Mouse (Mus musculus): Measurements from ENCODE around the gene Pan2.
"Not testable (repeated sequence)": the region's sequence is repeated elsewhere in the genome, so short reads cannot be mapped to it uniquely, and the experiment has no call there.

Gene Pan2

GRCm38 (mm10) chr10:128303126-128304021, at the start of gene Pan2:
Pan2 (plus strand) TSS chr10:128303335.
- DNase-seq: peak; percentile 100

- DNase-seq: no peak
Measured at GRCm38 (mm10) chr10:128253677-128254255, 49.4 kb upstream of the Pan2 start, which contains the start of gene Apon. Apon (plus strand) TSS chr10:128254096.

GRCm38 (mm10) chr10:128255925-128256324, 47.2 kb upstream of the Pan2 start:
- DNase-seq: no peak

DNA sequence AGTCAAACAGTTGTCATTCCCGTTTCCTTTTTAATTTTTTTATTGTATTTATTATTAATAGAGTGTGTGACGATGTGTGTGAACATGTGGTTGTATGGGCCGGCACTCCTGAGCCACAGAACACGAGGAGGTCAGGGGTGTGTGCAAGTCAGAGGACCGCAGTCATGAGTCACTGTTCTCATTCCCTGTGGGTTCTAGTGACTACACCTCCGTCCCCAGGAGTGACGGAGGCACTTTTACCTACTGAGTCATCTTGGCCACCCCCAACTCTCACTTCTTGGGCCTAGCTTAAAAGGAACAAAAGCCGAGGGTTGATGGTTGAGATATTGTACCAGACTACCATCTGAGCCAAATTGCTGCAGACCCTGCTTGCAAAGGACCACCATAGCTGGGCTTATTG, 46.8 kb upstream of the Pan2 start:
- no peak for DNase-seq

DNA sequence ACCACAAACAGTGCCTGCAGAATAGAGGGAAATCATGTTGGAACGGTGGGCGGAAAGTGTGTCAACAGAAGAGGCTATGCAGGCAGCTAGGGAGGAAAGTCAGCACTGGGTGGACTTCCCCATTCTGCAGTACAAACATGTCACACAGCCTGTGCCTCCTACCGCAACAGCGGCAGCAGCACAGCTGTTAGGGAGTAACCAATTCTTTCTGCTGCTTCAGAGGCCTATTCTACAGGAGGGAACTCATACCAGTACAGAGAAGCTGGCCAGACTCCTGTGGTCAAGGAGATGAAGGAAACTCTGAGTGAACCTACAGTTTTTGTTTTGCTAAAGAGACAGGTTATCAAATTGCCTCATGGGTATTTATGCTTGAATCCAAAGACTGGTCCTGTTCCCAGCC, 44.2 kb upstream of the Pan2 start:
- DNase-seq: no peak

GRCm38 (mm10) chr10:128259946-128260345, 43.2 kb upstream of the Pan2 start:
- no peak for DNase-seq

- DNase-seq: not testable (repeated sequence)
Measured at GRCm38 (mm10) chr10:128260376-128260775, 42.8 kb upstream of the Pan2 start.

DNA sequence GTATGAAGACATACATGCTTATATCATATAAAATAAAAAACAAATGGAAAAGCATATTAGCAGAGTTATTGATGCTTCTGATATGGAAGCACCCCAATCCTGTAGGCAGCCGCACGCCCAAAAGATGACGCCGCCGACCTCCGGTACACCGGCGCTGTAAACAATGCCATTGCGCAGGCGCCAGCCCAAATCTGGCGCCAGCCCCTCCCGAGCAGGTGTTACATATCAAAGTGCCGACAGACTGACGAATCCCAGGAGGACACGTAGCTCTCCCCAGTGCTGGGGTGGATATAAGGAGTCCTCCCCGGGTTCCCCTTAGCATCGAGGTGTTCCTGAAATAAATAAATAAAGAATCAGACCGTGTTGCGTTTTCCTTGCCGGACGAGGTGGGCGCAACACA, 40.8 kb upstream of the Pan2 start:
- no peak for DNase-seq

DNA sequence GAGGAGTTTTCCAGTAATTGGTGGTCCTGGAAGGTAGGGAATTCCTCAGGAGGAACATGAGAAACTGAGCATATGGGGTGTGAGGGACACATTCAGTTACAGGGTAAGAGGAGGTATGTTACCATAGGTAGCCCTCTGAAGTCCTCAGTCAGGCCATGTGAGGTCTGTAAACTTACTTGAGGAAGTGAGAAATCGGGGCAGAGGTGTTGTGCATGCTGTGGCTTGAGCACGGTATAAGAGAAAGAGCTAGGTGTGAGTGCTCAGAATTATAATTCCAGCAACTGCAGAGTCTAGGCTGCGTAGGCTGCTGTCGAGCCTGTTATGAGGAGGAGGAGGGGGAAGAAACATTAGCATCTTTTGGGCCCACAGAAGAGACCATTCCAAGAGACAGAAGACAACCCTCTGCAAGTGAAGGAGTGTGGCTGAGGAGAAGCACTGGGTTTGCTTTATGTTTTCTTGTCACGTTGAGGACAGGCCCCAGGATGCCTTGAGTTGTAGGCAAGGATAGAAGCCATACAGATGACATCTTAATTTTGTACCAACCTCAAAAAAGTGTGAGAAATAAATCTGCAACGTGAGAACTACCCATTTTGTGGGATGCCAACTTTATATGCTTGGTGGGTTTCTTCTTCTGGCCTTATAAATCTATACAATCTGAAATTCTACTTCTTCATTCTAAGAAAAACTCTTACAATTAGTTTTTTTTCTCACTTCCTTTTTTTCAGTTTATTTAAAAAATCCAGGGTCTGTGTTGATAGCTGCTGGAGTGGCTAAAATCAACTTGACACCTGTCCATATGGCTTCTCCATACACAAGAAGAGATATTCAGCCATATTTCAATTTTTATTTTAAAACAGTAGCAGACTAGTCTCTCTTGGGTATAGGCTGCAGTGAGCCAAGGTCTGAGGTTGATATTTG, 39.5 kb upstream of the Pan2 start:
- DNase-seq: no peak

DNA sequence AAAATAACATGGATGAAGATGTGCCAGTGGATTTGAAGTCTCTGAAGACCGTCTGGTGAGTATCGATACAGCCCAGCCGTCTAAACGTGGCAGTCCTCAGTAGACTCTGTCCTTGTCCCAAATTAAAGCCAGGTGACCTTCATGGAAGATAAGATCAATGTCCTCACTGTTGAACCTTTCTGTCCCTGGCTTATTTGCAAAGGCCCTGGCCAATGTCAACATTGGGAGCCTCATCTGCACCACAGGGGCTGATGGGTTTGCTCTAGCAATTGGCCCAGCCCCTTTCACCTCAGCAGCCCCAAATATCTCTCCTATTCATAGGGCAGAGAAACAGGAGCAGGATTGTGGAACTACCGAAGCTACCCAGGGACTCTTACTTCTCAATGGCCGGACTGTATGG, 34.8 kb upstream of the Pan2 start, which contains the start of gene Apof:
Apof (plus strand) TSS at position 301 of the 400 bp plus-strand sequence.
- DNase-seq: no peak

DNA sequence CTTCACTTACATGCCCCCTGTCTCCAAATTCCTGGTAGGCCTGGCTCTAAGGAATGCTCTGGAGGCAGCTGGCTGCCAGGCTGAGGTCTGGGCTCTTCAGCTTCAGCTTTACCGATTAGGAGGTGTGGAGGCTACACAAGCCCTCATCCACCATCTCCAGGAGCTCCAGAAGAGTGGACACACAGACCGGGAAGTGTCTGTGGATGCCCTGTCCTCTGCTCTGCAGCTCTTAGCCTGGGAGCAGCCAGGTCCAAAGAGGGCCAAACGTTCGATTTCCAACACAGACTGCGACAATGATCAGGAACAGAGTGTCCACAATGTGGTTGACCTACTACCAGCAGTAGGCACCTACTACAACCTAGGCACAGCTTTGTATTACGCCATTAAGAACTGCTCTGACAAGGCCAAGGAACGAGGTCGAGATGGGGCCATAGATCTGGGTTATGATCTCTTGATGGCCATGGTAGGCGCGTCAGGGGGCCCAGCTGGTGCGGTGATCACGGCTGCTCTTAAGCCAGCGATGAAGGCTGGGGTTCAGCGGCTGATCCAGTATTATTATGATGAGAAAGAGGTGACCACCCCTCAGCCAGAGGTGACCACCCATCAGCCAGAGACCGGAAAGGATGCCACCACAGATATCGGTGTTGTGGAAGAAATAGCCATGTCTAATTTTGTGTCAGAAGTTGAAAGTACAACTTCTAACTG, 33.8 kb upstream of the Pan2 start:
- no peak for DNase-seq

- peak; percentile 98 for DNase-seq
Measured at GRCm38 (mm10) chr10:128270287-128270841, 32.8 kb upstream of the Pan2 start, which contains the start of gene Stat2. Stat2 (plus strand) TSS chr10:128270559.

GRCm38 (mm10) chr10:128270866-128271265, 32.3 kb upstream of the Pan2 start:
- no peak for DNase-seq

DNA sequence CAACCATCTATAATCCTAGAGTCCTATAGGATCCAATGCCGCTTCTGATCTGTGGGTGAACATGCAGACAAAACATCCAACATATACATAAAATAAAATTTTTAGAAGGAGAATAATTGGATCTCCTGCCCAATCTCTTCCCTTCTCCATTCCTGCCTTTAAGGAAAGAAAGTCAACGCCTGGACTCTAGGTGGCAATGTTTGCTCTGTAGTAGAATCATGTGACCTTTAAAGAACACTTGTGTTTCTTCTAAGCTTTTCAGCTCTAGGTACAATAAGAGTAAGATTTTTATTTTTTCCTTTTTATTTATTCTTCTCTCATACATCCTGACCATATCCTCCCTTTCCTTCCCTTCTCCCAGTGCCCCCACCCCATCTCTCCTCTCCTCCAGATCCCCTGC, 31.3 kb upstream of the Pan2 start:
- DNase-seq: no peak

DNA sequence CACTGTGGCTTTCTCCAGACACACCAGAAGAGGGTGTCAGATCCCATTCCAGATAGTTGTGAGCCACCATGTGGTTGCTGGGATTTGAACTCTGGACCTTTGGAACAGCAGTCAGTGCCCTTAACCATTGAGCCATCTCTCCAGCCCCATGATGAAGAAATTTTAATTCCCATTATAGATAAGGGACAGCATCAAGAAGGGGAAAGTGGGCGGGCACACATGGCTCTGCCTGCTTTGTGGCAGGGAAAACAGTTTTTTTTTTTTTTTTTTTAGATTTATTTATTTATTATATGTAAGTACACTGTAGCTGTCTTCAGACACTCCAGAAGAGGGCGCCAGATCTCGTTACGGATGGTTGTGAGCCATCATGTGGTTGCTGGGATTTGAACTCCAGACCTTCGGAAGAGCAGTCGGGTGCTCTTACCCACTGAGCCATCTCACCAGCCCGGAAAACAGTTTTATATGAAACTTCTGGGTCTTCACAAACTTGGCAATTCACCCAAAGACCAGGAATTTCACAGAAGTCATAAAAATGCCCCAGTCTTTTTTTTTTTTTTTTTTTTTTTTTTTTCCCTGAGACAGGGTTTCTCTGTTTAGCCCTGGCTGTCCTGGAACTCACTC, 30.2 kb upstream of the Pan2 start:
- DNase-seq: not testable (repeated sequence)

DNA sequence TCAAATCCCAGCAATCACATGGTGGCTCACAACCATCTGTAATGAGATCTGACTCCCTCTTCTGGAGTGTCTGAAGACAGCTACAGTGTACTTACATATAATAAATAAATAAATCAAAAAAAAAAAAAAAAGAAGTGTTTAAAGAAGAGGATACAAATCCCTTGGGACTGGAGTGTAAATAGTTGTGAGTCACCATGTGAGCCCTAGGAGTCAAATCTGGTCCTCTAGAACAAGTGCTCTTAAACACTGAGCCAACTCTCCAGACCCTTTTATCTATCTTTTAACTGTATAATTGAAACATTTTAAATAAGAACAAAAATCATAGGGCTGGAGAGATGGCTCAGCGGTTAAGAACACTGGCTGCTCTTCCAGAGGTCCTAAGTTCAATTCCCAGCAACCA, 27.8 kb upstream of the Pan2 start:
- not testable (repeated sequence) for DNase-seq

DNA sequence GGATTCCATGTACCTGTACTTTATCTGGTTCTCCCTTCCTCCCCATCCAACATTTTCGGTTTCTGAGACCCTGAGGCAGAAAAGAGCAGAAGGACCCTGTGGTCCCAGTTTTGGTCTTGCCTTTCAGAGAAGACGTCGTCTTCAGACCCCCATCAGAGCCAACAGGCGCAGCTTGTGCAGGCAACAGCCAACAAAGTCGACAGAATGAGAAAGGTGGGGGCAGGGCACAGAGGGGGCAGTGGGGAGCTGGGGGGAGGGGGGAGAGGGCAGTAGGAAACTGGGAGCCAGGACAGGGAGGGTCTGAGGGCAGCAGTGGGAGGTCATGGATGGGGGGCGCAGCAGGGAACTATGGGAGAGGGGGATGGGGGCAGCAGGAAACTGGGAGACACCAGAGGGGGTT, 25.0 kb upstream of the Pan2 start:
- no peak for DNase-seq

GRCm38 (mm10) chr10:128280943-128281342, 22.2 kb upstream of the Pan2 start:
- DNase-seq: no peak

GRCm38 (mm10) chr10:128281682-128282081, 21.5 kb upstream of the Pan2 start:
- DNase-seq: no peak

DNA sequence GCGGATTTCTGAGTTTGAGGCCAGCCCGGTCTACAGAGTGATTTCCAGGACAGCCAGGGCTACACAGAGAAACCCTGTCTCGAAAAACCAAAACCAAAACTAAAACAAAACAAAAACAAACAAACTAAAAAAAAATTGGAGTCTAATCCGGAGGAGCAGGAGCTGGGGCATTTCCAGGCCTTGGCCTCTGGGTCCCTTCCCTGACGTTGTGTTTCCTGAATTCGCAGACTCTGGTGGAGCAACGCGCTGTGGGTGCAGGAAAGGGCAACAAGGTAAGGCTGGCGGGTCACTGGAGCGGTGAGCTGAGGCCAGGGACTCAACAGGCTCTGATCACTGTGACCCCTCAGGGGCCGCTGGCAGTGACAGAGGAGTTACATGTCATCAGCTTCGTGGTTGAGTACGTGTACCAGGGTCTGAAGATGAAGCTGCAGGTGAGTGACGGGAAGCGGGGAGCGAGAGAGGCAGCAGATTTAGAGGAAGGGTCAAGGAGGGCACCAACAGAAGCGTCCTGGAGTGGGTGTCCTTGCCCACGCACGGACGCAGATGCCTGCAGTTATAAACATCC, 20.2 kb upstream of the Pan2 start:
- no peak for DNase-seq
